Mouse (Mus musculus) Muller cell, postnatal 12 days (primary cell): ENCODE measurements around the gene Atxn3.
"Not testable (repeated sequence)": the region's sequence is repeated elsewhere in the genome, so short reads cannot be mapped to it uniquely, and the experiment has no call there.

Source experiments
- DNase-seq: peaks from one replicate; pipeline ENCODE4 v3.0.0-alpha.2; 2015; ENCODE audit errors: inconsistent ontology term

Gene Atxn3

GRCm38 (mm10) chr12:101958556-101958955 is 510 bp upstream of the Atxn3 start:
- no peak for DNase-seq

DNA sequence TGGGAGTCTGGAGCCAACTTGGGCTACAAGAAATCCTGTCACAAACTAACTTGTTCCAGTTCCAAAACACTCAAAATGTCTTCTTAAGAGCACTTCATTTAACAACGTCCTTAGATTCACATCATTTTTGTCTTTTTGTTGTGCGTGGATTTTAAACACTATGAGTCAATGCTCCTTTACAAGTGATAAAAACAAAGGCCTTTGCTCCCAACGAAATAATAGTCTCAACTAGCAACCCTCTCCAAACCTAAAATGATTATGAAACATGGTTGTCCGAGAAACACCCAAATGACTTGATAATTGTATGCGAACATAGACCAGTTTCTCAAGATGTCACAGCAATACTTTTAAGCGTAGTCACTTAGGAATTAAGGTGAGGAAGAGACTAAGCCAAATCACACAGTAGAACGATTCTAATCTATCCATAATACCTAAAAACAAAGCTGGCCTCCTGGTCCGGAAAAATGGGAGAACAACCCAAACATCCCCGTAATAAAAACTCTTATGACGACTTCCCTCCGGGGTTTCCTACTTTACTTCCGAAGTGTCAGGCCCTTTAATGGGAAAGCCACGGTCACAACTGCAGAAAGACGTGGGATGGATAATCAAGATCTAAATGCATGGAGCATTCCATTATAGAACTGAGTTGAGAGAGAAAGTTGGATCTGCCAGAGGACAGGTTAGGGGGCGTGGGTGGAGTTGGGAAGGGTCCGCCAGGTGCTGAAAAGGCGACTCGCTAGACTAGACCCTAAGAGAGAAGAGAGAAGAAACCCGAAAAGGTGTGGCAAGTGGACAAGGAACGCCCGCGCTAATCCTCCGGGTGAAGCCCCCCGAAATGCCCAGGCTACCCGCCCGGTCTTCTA is 736 bp downstream of the Atxn3 start:
- peak; percentile 22 for DNase-seq

DNA sequence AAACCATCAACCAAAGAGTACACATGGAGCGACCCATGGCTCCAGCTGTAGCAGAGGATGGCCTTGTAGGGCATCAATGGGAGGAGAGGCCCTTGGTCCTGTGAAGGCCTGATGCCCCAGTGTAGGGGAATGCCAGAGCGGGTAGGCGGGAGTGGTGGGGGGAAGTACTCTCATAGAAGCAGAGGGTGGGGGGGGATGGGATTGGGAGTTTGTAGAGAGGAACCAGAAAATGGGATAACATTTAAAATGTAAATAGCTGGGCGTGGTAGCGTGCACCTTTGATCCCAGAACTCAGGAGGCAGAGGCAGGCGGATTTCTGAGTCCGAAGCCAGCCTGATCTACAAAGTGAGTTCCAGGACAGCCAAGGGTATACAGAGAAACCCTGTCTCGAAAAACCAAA is 2.2 kb downstream of the Atxn3 start:
- DNase-seq, result not testable (repeated sequence)

DNA sequence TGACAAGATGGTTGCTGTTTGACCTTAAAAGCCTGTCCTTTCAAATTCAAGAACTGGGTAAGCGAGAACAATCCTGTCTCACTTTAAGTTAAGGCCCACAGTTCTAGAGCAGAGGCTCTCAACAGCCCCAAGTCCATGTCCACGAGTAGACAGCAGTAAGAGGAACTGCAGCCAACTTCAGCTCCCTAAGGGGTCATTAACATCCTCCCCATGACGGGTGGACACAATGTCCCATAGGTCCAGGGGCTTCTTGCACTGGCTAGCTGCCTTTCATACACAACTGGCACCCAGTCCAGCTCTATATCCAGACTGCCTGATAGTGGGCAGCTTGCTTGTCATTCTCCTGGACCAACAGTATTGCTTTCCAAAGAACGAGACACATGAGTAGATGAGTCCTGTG is 9.2 kb downstream of the Atxn3 start:
- DNase-seq, result no peak

GRCm38 (mm10) chr12:101947986-101948385 is 10.1 kb downstream of the Atxn3 start:
- no peak for DNase-seq

GRCm38 (mm10) chr12:101937572-101937971 is 20.5 kb downstream of the Atxn3 start:
- no peak for DNase-seq

DNA sequence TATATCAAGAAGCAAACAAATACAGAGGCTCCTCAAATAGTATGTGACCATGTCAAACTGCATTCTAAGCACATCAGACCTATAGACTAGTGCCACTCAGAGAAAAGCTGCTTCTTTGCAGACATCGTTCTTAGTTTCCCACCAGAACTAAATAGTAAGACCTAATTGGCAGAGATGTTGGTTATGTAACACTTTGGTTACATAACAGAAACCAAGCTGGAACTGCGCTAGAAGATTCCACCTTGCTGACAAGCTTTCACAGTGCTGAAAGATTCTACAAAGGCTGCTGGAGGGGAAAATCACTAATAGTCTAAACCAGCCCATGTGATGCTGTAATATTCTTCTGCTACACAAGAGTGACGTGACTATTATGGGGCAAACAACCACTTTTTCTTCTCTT is 22.8 kb downstream of the Atxn3 start:
- no peak for DNase-seq

GRCm38 (mm10) chr12:101928423-101928822 is 29.6 kb downstream of the Atxn3 start:
- no peak for DNase-seq

- no peak for DNase-seq
These were observed 35.7 kb downstream of the Atxn3 start for GRCm38 (mm10) chr12:101922313-101922712.

- no peak for DNase-seq
These were observed 38.2 kb downstream of the Atxn3 start for GRCm38 (mm10) chr12:101919847-101920246.

GRCm38 (mm10) chr12:101917165-101917564 is 40.9 kb downstream of the Atxn3 start:
- no peak for DNase-seq

GRCm38 (mm10) chr12:101912626-101913490 is 45.2 kb downstream of the Atxn3 start, which contains the start of gene Trip11:
TSS of gene Trip11 (minus strand) at chr12:101913267.
- DNase-seq, result peak; percentile 89

GRCm38 (mm10) chr12:101911346-101911745 is 46.7 kb downstream of the Atxn3 start:
- no peak for DNase-seq

- DNase-seq, result no peak
These were observed 47.7 kb downstream of the Atxn3 start for GRCm38 (mm10) chr12:101910360-101910759.

DNA sequence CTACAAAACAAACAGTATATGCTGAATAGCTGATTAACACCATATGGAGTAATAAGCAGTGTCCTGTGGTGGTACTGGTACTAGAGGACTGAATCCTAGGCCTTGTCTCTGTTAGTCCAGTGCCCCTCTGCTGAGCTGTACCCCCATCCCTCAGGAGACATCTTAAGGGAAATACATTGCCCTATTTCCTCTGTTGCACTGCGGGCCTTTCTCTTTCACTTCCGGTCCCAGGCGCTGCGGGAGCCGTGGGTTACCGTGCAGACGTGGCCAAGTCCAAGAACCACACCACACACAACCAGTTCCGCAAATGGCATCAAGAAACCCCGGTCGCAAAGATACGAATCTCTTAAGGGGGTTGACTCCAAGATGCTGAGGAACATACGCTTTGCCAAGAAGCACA is 52.2 kb downstream of the Atxn3 start:
- no peak for DNase-seq

DNA sequence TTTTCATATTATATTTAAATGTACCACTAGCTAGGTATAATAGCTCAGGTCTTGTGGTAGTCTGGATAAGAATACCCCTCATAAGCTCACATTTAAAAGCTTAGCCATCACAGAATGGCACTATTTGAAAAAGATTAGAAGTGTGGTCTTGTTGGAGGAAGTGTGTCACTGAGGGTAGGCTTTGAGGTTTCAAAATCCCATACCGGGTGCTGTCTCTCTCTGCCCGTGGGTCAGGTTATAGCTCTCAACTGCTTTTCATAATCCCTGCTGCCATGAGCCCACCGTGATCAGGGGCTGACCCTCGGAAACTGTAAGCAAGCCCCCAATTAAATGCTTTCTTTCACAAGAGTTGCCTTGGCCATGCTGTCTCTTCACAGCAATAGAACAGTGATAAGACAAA is 53.1 kb downstream of the Atxn3 start:
- DNase-seq, result no peak

GRCm38 (mm10) chr12:101904170-101904569 is 53.9 kb downstream of the Atxn3 start:
- DNase-seq, result no peak

DNA sequence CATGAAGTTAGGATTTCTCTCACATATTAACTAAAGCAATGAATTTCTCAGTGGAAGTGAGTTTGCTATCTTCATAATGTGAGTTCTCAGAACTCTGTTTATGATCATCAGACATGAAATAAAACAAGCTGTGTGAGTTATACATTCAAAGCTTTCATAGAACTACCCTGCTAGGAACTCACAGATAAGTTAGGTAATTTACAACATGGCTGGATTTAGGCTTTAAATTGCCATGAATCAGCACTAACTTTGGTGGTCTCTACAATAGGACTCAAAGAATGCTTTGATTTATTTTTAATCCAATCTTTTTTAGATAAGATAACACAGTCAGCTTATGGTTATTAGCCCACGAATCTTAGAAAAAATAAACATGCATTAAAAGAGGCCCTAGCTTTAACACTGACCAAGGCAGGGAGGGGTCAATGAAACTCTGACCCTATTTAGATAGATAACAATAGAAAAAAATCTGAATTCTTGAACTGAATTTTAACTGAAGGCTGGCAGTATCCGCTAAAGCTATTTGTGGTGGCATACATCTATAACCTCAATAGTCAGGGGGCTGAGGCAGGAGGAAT is 58.3 kb downstream of the Atxn3 start:
- DNase-seq, result no peak

- DNase-seq, result no peak
These were observed 59.1 kb downstream of the Atxn3 start for GRCm38 (mm10) chr12:101898966-101899365.

GRCm38 (mm10) chr12:101897113-101897512 is 60.9 kb downstream of the Atxn3 start:
- no peak for DNase-seq

DNA sequence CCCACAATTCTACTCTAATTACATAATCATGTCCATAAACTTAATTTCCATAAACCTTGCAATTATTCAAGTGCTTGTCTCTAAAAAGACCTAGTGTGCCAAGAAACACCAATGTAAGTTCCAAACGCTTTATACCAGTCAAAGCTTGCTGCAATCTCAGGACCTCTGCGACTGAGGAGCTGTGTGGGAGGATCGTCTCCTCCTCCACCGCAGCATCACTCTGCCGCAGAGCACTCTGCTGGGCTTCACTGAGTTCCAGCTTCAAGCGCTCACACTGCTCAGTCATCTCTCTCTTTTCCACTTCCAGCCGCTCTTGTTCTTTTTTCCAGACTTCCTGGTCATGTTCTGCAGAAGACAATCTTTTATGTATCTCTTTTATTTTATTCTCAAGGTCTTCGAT is 64.8 kb downstream of the Atxn3 start:
- no peak for DNase-seq

DNA sequence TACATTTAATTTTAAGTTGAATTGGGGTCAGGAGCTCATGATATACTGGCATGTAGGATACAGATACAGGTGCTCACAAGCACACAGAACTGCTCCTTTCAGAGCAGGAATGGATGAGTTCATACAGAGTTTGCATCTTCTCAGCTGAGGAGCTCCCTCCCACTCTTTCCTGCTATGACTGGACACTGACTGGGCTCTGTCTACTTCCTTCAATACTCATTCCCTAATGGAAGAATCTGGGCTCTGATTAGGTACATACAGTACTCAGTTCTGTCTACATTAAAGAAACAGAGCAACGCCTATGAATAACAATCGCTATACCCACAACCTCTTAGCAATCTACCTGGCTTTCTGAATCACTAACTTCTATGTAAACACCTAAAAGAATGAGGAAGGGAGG is 65.2 kb downstream of the Atxn3 start:
- DNase-seq, result no peak
